Mouse (Mus musculus): ENCODE results near the gene Midn.

DNA sequence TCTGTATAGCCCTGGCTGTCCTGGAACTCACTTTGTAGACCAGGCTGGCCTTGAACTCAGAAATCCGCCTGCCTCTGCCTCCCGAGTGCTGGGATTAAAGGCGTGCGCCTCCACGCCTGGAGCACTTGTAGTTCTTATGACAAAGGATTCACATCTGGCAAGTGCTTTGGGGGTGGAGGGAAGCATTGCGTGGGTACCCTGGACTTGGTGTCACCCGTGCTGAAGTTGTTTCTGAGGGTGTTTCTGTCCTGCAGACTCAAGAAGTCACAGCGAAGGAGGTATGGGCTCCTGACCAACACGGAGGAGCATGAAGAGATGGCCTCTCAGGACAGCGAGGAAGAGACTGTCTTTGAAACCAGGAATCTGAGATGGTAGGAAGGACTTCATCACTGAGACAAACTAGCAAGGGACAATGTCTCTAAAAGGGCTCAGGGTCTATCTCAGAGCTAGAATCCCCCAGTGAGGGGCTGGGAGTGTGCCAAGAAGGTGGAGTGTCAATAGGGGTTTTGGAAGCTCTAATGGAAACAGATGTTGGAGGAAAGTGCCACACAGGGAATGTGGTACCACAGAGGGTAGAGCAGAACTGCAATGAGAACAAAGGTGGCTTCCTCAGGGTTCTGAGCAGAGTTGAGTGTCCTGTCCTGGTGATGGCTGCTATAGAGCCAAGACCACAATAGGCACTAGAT, 26.0 kb downstream of the Midn start:
- TF ChIP-seq CTCF (IDR thresholded peaks at IDR 0.05; ENCODE audit: low read depth, low read length) (no peak), POLR2A (IDR thresholded peaks at IDR 0.05; ENCODE audit: insufficient read depth, low read length) (no peak)
